Mouse (Mus musculus) E14TG2a.4 (cell line): ENCODE data around the gene Luc7l3.

Experiments
- CTCF ChIP-seq: conservative IDR thresholded peaks from 2 replicates; pipeline ENCODE4 v1.5.1; 2014; ENCODE audit warnings: low read length
- NANOG ChIP-seq: IDR thresholded peaks from 2 replicates; pipeline ENCODE4 v1.6.1; 2014; ENCODE audit warnings: borderline replicate concordance, low read length, mixed read lengths
- POU5F1 ChIP-seq: IDR thresholded peaks from 2 replicates; pipeline ENCODE4 v1.6.1; 2014; ENCODE audit warnings: low read length, borderline replicate concordance

DNA sequence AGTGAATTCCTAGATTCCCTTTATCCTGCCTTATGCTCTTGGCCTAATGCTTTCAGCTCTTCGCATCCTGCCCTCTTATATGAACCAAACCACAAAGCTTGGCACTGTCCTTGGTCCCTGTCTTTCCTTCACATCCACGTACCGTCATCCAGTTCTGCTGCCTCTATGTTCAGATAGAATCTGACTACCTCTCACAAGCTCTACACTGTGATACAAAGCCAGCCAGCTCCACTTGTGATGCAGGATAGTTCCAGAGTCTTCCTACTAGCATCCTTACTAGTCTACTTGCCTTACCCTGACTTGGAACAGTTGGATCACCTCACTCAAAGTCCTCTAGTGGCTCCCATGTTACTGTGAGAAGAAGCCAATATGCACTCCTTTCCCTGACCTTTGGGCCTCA lies 8.4 kb upstream of the Luc7l3 start:
- TF ChIP-seq CTCF: no peak
- no peak for TF ChIP-seq POU5F1
- TF ChIP-seq NANOG: no peak
